Mouse (Mus musculus) hindbrain, embryonic 10.5 days (tissue): ENCODE results near the gene Gm3558. TPM values are rescaled to one million over a fixed set of nuclear protein-coding genes. Genes with fewer than 3 reads are reported as not detected.
"Not testable (repeated sequence)": the region's sequence is repeated elsewhere in the genome, so short reads cannot be mapped to it uniquely, and the experiment has no call there.

Experiments used
- DNase-seq: peaks from one replicate; pipeline ENCODE4 v3.0.0-alpha.2; 2017; ENCODE audit warnings: low spot score
- H3K27ac ChIP-seq: fragments of 300-500 bp; sonication (generic); 2 replicates; pipeline ENCODE4 v1.5.1; 2016; ENCODE audit warnings: mild to moderate bottlenecking, moderate library complexity
- H3K27me3 ChIP-seq: fragments of 300-500 bp; sonication (generic); 2 replicates; pipeline ENCODE4 v1.6.1; 2016; ENCODE audit warnings: mild to moderate bottlenecking; ENCODE audit not compliant: poor library complexity, insufficient read depth, severe bottlenecking
- H3K36me3 ChIP-seq: fragments of 300-500 bp; sonication (generic); 2 replicates; pipeline ENCODE4 v1.6.1; 2016; ENCODE audit warnings: mild to moderate bottlenecking, moderate library complexity
- H3K4me1 ChIP-seq: fragments of 300-500 bp; sonication (generic); replicated peaks from 2 replicates; pipeline ENCODE4 v1.6.1; 2016; ENCODE audit warnings: mild to moderate bottlenecking
- H3K4me3 ChIP-seq: fragments of 300-500 bp; sonication (generic); 2 replicates; pipeline ENCODE4 v1.5.1; 2016; ENCODE audit warnings: mild to moderate bottlenecking, moderate library complexity
- H3K9me3 ChIP-seq: fragments of 300-500 bp; sonication (generic); 2 replicates; pipeline ENCODE4 v1.6.1; 2016; ENCODE audit warnings: mild to moderate bottlenecking, moderate library complexity
- WGBS: fragments of 180-500 bp; shearing (Covaris S2); methylation state at CpG from one replicate; pipeline ENCODE4 v1.1.7; 2016; 5-methylcytosine and 5-hydroxymethylcytosine counted together
- polyA plus RNA-seq: library from polyadenylated mRNA; unstranded; fragments of >200 nt; fragmentation: Nextera tagmentation; extraction: Ambion mirVana; gene quantifications from 2 replicates; pipeline ENCODE4 v1.2.1, GENCODE M21; 2016

Gm3558 gene
- 0.95 and 0.98 TPM in 2 replicates for polyA plus RNA-seq

DNA sequence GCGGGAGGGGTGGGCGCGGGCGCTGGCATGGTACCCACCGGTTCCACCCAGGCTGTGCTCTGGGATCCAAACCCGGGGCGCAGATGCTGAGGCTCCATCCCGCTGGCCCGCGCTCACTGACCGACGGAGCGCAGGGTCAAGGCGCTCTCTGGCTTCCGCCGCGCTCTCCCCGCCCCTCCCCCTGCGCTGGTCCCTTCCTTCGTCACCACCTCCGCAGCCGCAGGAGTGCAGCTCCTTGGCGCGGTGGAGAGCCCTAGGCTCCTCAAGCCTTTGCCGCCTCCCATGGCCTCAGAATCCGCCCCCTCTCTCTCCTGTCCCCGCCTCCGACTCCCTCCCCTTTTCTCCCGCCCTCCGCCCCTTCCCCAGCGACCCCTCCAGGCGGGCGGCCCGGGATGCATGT is at the start of gene Gm3558:
Gm3558 (minus strand) TSS at position 185 of the 400 bp plus-strand sequence.
- not testable (repeated sequence) for DNase-seq, H3K27me3 ChIP-seq, H3K36me3 ChIP-seq, H3K9me3 ChIP-seq, H3K4me1 ChIP-seq
- 20% methylated on average over 3 of the region's 34 CpGs for WGBS
- H3K27ac ChIP-seq: peak within 1 kb of the TSS; percentile 53; the same call in 1 of the 2 replicates
- peak within 1 kb of the TSS; percentile 55 for H3K4me3 ChIP-seq

DNA sequence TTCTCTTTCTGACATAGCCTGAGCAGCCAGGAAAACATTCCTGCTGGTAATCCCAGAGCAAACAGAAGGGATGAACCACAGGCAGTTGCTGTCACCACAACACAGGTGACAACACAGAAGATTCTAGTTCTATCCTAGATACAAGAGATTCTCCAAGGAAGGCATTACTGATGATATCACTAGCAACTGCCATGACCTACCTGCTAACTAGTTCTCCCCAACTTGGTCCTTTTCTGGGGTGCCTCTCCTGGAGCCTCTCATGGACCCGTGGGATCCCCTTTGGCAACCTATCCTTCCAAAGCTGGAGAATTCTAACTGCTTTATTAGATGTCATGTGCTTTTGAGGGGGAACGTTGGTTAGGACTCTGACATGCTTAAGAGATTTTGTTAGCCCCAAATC is 27.1 kb upstream of the Gm3558 start, which contains the start of gene Gm10338:
Gm10338 (minus strand) TSS at position 101 of the 400 bp plus-strand sequence.
- WGBS: no CpG with 5 or more reads among the region's 2 CpGs
- H3K27ac ChIP-seq: not testable (repeated sequence)

DNA sequence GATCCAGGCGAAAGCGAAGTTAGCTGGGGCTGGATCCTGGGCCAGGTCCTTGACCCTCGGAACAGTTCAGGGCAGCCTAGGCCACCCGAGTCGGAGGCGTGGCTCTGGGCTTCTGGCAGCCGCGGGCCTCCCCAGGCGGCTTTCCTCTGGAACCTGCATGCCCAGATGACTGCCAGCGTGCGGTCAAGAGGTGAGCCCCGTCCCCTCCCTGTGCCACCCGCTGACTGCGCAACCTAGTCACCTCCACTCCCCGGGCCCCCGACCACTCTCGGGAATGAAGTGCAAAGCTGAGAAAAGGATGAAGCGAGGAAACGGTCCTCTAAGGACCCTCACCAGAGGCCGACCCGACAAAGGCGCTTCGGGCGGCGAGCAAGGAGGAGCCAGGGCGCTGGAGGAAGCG is 476 bp downstream of the Gm3558 start:
- peak; percentile 19 for DNase-seq
- not testable (repeated sequence) for H3K36me3 ChIP-seq, H3K27me3 ChIP-seq, H3K9me3 ChIP-seq, H3K4me1 ChIP-seq
- under 1% methylated on average over 21 of the region's 27 CpGs for WGBS
- H3K4me3 ChIP-seq: peak overlapping the region; percentile 55
- peak overlapping the region; percentile 53; the same call in 1 of the 2 replicates for H3K27ac ChIP-seq

More for the DNA sequence above, 27.1 kb upstream of the Gm3558 start, which contains the start of gene Gm10338:
- H3K4me3 ChIP-seq, DNase-seq, H3K36me3 ChIP-seq, H3K27me3 ChIP-seq, H3K9me3 ChIP-seq, H3K4me1 ChIP-seq: not testable (repeated sequence)

DNA sequence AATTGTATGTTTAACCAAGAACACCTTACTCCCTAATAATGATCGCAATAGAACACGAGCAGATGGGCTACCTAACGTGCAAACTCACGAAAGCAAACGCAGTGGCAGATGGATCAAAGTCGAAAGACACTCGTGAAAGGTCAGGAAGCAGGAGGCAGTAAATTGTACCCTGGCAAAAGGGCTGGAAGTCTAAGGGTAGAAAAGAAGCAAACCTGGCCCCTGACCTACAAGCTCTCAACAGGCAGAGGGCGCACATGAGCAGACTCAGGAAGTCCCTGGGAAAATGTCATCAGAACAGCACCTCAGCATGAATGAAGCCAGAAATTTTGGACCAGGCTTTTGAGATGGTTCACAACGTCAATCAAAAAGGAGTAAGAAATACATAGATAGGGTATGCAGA is 1.1 kb downstream of the Gm3558 start:
- H3K27me3 ChIP-seq, DNase-seq, H3K4me3 ChIP-seq, H3K4me1 ChIP-seq, H3K9me3 ChIP-seq, H3K27ac ChIP-seq, H3K36me3 ChIP-seq: not testable (repeated sequence)
- WGBS: 8% methylated on average over 8 of the region's 9 CpGs

Other genes starting within 250 kb of the Gm3558 start
- not detected in 2 replicates for gene Gm5797, start 236.2 kb downstream of the Gm3558 start, polyA plus RNA-seq
- gene Gm8374, start 203.4 kb downstream of the Gm3558 start, polyA plus RNA-seq: not detected in 2 replicates
- gene Gm3755, start 117.6 kb downstream of the Gm3558 start, polyA plus RNA-seq: not detected in 2 replicates
- 1.6 and 1.9 TPM in 2 replicates for gene Gm3752, start 84.8 kb downstream of the Gm3558 start, polyA plus RNA-seq
- gene Gm10338, start 27.0 kb upstream of the Gm3558 start, polyA plus RNA-seq: not detected in 2 replicates
- not detected in 2 replicates for gene Gm10128, start 75.4 kb upstream of the Gm3558 start, polyA plus RNA-seq
- gene Gm26661, start 223.0 kb upstream of the Gm3558 start, polyA plus RNA-seq: not detected in 2 replicates
- 17.2 and 19.8 TPM in 2 replicates for gene Flnb, start 249.4 kb upstream of the Gm3558 start, polyA plus RNA-seq